Mouse (Mus musculus): ENCODE measurements around the gene Yaf2. TPM values are rescaled to one million over a fixed set of nuclear protein-coding genes. Genes with fewer than 3 reads are reported as not detected.
A peak's percentile ranks its signal among the peaks of the same experiment; 100 is the strongest.

Yaf2 gene
- total RNA-seq, 2 experiments from 2014 or later: 104 to 108 TPM

GRCm38 (mm10) chr15:93294483-93294882 is 42.3 kb downstream of the Yaf2 start:
- no peak for DNase-seq (ENCODE audit: low spot score in 2 of 2)
- intact Hi-C loops (cut with DNase I): no loop called here

DNA sequence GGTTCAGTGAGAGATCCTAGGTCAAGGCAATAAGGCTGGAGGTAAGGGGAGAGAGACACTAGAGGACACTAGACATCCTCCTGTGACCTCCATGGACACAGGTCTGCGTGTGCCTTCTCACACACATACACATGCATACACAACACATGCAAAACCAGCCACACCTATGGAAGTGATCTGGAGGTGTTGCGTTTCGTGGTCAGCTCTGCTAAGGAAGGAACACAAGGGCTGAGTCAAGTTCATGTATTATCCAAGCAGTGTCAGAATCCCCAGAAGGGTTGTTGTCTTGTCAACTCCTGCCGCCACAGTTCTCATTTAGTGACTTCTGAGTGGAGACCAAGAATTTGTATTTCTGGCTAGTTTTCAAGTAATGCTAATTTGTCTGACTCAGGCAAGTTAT is 48.4 kb downstream of the Yaf2 start:
- intact Hi-C loops (cut with DNase I): no loop called here
- no peak for DNase-seq (ENCODE audit: low spot score in 2 of 2)

GRCm38 (mm10) chr15:93287628-93288027 is 49.1 kb downstream of the Yaf2 start:
- intact Hi-C loops (cut with DNase I): no loop called here
- DNase-seq (ENCODE audit: low spot score in 2 of 2): no peak

DNA sequence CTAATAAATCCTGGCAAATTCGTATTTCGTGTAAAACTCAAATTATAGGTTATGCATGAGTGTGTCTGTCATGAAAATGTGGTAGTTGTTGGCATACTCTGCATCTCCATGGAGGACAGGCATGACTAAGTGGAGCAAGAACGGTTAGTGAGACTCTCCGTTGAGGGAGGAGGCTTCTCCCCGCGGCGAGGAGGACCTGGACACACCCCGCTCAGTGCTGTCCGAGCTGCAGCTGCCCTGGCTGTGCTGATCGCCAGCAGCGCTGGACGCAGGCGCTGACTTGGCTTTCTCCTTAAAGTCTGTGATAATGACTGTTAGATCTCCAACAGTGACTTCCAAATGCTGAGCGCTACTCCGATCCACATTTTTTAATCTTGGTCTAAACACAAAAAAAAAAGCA is 51.5 kb downstream of the Yaf2 start:
- DNase-seq (ENCODE audit: low spot score in 2 of 2): no peak
- intact Hi-C loops (cut with DNase I): no loop called here

GRCm38 (mm10) chr15:93284326-93284725 is 52.4 kb downstream of the Yaf2 start:
- DNase-seq (ENCODE audit: low spot score in 2 of 2): no peak
- intact Hi-C loops (cut with DNase I): no loop called here

- intact Hi-C loops (cut with DNase I): no loop called here
- peak in 1 of 2 experiments; percentile 23 for DNase-seq (ENCODE audit: low spot score in 2 of 2)
These were observed 53.4 kb downstream of the Yaf2 start for GRCm38 (mm10) chr15:93283349-93283748.

DNA sequence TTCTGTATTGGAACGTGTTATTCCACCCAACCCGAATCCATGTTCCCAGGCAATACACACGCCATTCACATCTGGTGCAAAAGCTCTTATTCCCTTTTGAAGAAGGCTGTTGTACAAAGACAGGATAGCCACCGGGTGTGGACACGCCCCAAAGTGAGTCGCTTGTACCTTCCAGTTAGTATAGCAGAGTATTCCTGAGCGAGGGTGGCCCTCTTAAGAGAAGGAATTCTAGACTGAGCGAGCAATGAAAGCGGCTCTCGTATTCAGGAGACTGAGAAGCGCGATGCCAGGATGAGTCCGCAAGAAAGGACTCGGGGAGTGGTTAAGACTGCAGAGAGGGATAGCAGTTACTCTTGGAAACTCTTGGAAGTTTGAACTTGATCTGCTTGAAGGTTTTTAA is 60.5 kb downstream of the Yaf2 start:
- intact Hi-C loops (cut with DNase I): loop anchor here (5.0 kb wide), 1 partner anchor 61 kb away; the partner anchor contains the start of gene Yaf2

GRCm38 (mm10) chr15:93275623-93276022 is 61.1 kb downstream of the Yaf2 start:
- intact Hi-C loops (cut with DNase I): loop anchor here (2.0 to 5.0 kb wide), 2 partner anchors 62 to 123 kb away; partner anchors contain the start of genes Pphln1, Yaf2 and Zcrb1
- no peak for DNase-seq (ENCODE audit: low spot score in 2 of 2)

More for the DNA sequence above, 60.5 kb downstream of the Yaf2 start:
- DNase-seq (ENCODE audit: low spot score in 2 of 2): peak in 1 of 2 experiments; percentile 17

GRCm38 (mm10) chr15:93274679-93275583 is 61.8 kb downstream of the Yaf2 start, which contains the start of gene Gxylt1:
Gxylt1 (minus strand) TSS chr15:93275179.
- intact Hi-C loops (cut with DNase I): loop anchor here (2.0 to 5.0 kb wide), 2 partner anchors 62 to 124 kb away; partner anchors contain the start of genes Pphln1, Yaf2 and Zcrb1
- DNase-seq (ENCODE audit: low spot score in 2 of 2): peak; percentile 97 to 99

- intact Hi-C loops (cut with DNase I): loop anchor here (2.0 kb wide), 1 partner anchor 125 kb away; the partner anchor contains the start of genes Pphln1 and Zcrb1
- DNase-seq (ENCODE audit: low spot score in 2 of 2): no peak
These were observed 62.7 kb downstream of the Yaf2 start for GRCm38 (mm10) chr15:93273788-93274678.

DNA sequence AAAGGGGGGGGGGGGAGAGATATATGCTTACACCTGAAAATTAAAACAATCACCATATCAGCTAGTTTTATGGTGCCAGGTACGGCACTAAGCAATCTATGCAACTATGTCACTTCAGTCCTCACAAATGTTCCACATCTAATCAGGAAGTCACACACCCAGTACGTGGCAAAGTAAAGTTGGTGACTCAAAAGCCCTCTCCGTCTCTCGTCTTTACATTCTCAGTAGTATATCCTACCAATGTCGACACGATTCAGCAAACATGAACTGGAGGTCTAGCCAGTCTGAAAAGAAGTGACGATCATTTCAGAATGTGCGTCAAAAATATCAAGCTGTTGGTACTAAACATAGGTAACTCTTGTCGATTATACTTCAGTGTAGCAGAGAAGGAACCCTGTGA is 63.8 kb downstream of the Yaf2 start:
- intact Hi-C loops (cut with DNase I): no loop called here
- no peak for DNase-seq (ENCODE audit: low spot score in 2 of 2)

- peak in 1 of 2 experiments; percentile 9 for DNase-seq (ENCODE audit: low spot score in 2 of 2)
- intact Hi-C loops (cut with DNase I): no loop called here
These were observed 66.4 kb downstream of the Yaf2 start for GRCm38 (mm10) chr15:93270289-93270855.

DNA sequence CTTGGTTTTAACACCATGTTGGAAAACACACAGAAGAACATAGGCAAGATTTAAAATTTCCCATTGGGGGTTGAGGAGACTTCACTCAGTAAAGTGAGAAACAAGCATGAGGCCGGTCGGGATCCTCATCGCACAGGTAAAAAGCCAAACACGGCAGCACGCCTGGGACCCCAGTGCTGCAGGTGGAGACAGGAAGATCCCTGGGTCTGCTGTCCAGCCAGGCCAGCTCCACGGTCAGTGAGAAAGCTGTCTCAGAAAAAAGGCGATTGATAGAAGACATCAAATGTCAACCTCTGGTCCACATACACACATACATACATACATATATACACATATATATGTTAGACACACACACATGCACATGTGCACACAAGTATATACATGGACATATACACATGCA is 67.2 kb downstream of the Yaf2 start:
- intact Hi-C loops (cut with DNase I): loop anchor here (10.0 kb wide), 1 partner anchor 945 kb away; no protein-coding TSS in a partner anchor
- no peak for DNase-seq (ENCODE audit: low spot score in 2 of 2)

GRCm38 (mm10) chr15:93268001-93268400 is 68.7 kb downstream of the Yaf2 start:
- intact Hi-C loops (cut with DNase I): loop anchor here (10.0 kb wide), 1 partner anchor 947 kb away; no protein-coding TSS in a partner anchor
- DNase-seq (ENCODE audit: low spot score in 2 of 2): no peak

DNA sequence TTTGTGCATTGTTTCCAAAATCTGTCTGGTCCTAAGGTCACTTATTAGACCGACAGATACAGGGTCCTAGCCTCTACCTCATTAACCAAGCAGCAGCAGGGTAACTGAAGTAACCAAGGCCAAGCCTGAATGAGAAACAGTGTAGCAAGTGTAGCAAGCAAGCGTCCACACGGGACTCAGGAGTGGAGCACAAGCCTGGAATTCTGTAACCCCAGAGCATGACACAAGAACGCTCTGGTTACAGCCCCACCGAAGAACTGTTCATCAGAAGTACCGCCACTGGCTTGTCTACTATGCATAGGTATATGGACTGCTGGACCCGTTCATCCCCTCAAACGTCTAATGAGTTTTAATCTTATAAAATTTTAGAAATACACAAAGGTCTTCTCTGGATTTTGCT is 69.3 kb downstream of the Yaf2 start:
- intact Hi-C loops (cut with DNase I): loop anchor here (10.0 kb wide), 1 partner anchor 947 kb away; no protein-coding TSS in a partner anchor

DNA sequence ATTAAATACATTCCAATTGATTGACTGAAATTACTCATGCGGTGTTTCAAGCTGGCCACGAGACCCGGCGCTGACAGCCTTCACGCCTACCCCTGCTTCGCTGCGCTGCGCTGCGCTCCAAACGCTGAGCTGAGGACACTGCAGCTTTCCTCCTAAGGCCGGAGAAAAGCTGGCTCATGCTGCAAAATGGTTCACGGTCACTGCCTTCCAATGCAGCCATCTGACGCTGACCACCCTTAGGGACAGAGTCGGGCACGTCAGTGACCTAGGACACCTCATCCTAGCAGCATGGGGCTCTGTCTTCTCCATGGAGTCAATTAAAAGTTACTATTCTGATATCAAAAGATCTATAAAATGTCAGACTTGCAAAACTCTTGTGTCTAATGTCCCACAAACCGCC is 70.4 kb downstream of the Yaf2 start:
- intact Hi-C loops (cut with DNase I): loop anchor here (10.0 kb wide), 1 partner anchor 948 kb away; no protein-coding TSS in a partner anchor
- DNase-seq (ENCODE audit: low spot score in 2 of 2): no peak

More for the DNA sequence above, 69.3 kb downstream of the Yaf2 start:
- no peak for DNase-seq (ENCODE audit: low spot score in 2 of 2)

- intact Hi-C loops (cut with DNase I): loop anchor here (2.0 to 10.0 kb wide), 2 partner anchors 173 to 949 kb away; no protein-coding TSS in a partner anchor
- peak; percentile 54 to 70 for DNase-seq (ENCODE audit: low spot score in 2 of 2)
These were observed 71.0 kb downstream of the Yaf2 start for GRCm38 (mm10) chr15:93265728-93266127.

GRCm38 (mm10) chr15:93265231-93265630 is 71.5 kb downstream of the Yaf2 start:
- no peak for DNase-seq (ENCODE audit: low spot score in 2 of 2)
- intact Hi-C loops (cut with DNase I): loop anchor here (2.0 to 10.0 kb wide), 2 partner anchors 174 to 950 kb away; no protein-coding TSS in a partner anchor

DNA sequence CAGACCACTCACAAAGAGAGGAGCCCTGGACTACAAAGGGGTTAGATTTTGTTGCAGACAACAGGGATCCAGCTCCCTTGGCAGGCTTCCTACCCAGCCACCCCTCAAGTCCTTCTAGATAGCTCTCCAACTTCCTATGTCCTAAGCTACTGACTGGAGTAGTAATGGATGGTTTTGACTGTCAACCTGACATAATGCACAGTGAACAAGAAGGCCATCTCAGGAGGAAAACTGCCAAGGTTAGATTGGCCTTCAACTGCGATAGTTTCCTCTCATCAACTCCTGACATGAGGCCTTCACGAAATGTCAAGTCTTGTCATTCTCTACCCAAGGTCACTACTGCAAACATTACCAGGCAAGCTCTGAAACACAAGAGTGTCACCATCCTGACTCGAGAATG is 72.5 kb downstream of the Yaf2 start:
- intact Hi-C loops (cut with DNase I): loop anchor here (2.0 to 10.0 kb wide), 2 partner anchors 175 to 951 kb away; no protein-coding TSS in a partner anchor

More for the DNA sequence above, 72.5 kb downstream of the Yaf2 start:
- DNase-seq (ENCODE audit: low spot score in 2 of 2): no peak

All from left cerebral cortex, postnatal 25 days (tissue).